Mouse (Mus musculus) kidney, embryonic 15.5 days (tissue): Measurements from ENCODE around the gene Nupr1. TPM values are rescaled to one million over a fixed set of nuclear protein-coding genes. Genes with fewer than 3 reads are reported as not detected.

Experiments
- ATAC-seq: fragments of 200-750 bp; cut with Nextera tagmentation; replicated peaks from 2 replicates; pipeline ENCODE4 v1.8.0; 2017; ENCODE audit warnings: moderate TSS enrichment; ENCODE audit not compliant: low FRiP score
- H3K27ac ChIP-seq: fragments of 300-500 bp; sonication (generic); 2 replicates; pipeline ENCODE4 v1.5.1; 2015; ENCODE audit warnings: mild to moderate bottlenecking, inconsistent platforms
- H3K27me3 ChIP-seq: fragments of 300-500 bp; sonication (generic); 2 replicates; pipeline ENCODE4 v1.6.1; 2015; ENCODE audit warnings: inconsistent platforms
- H3K36me3 ChIP-seq: fragments of 300-500 bp; sonication (generic); 2 replicates; pipeline ENCODE4 v1.6.1; 2015; ENCODE audit warnings: inconsistent platforms
- H3K4me1 ChIP-seq: fragments of 300-500 bp; sonication (generic); 2 replicates; pipeline ENCODE4 v1.6.1; 2015; ENCODE audit warnings: inconsistent platforms
- H3K4me2 ChIP-seq: fragments of 300-500 bp; sonication (generic); 2 replicates; pipeline ENCODE4 v1.6.1; 2015; ENCODE audit warnings: moderate library complexity, mild to moderate bottlenecking, inconsistent platforms
- H3K4me3 ChIP-seq: fragments of 300-500 bp; sonication (generic); replicated peaks from 2 replicates; pipeline ENCODE4 v1.5.1; 2015; ENCODE audit warnings: mild to moderate bottlenecking, inconsistent platforms
- H3K9ac ChIP-seq: fragments of 300-500 bp; sonication (generic); 2 replicates; pipeline ENCODE4 v1.6.1; 2015; ENCODE audit warnings: mild to moderate bottlenecking, inconsistent platforms
- H3K9me3 ChIP-seq: fragments of 300-500 bp; sonication (generic); replicated peaks from 2 replicates; pipeline ENCODE4 v1.6.1; 2016; ENCODE audit warnings: inconsistent platforms
- WGBS: fragments of 180-500 bp; shearing (Covaris S2); methylation state at CpG from one replicate; pipeline ENCODE4 v1.1.7; 2015; ENCODE audit warnings: mixed read lengths; 5-methylcytosine and 5-hydroxymethylcytosine counted together
- polyA plus RNA-seq: library from polyadenylated mRNA; unstranded; fragments of >200 nt; fragmentation: Nextera tagmentation; extraction: Ambion mirVana; gene quantifications from 2 replicates; pipeline ENCODE4 v1.2.1, GENCODE M21; 2015

Gene Nupr1
- polyA plus RNA-seq, 1 experiment from 2014 or later, result 9.7 TPM

- WGBS, result 6% methylated on average over 16 of the region's 16 CpGs
- Histone ChIP-seq H3K27ac (no peak overlapping the region), H3K36me3 (no peaks in the 10 kb centered on the region), H3K4me3 (0 out of 2 replicates have a peak overlapping the region, but pooled peaks have one; percentile 5), H3K4me2 (peak overlapping the region; percentile 49), H3K4me1 (peaks cover 15% of the 10 kb centered on the region), H3K9ac (peak overlapping the region; percentile 8; the same call in 1 of the 2 replicates), H3K27me3 (peaks cover 10% of the 10 kb centered on the region), H3K9me3 (no peaks in the 10 kb centered on the region)
- peak; percentile 49 for ATAC-seq
Measured at GRCm38 (mm10) chr7:126587779-126588178, 42.9 kb downstream of the Nupr1 start.

GRCm38 (mm10) chr7:126586839-126587238, 43.8 kb downstream of the Nupr1 start:
- H3K27ac ChIP-seq, result no peak overlapping the region
- ATAC-seq, result no peak
- 29% methylated on average over 8 of the region's 8 CpGs for WGBS
- H3K4me1 ChIP-seq, result peaks cover 21% of the 10 kb centered on the region
- no peak overlapping the region for H3K9ac ChIP-seq
- no peaks in the 10 kb centered on the region for H3K36me3 ChIP-seq
- H3K4me3 ChIP-seq, result no peak overlapping the region
- no peak overlapping the region for H3K4me2 ChIP-seq
- no peaks in the 10 kb centered on the region for H3K9me3 ChIP-seq
- peaks cover 10% of the 10 kb centered on the region for H3K27me3 ChIP-seq

GRCm38 (mm10) chr7:126585717-126586116, 44.9 kb downstream of the Nupr1 start, which contains the start of gene Cln3:
Cln3 (minus strand) TSS chr7:126585817.
- Histone ChIP-seq H3K4me2 (no peak within 1 kb of the TSS), H3K4me1 (peaks cover 23% of the 10 kb centered on the region), H3K4me3 (no peak within 1 kb of the TSS), H3K9ac (no peak within 1 kb of the TSS), H3K36me3 (no peaks in the 10 kb centered on the region), H3K9me3 (no peaks in the 10 kb centered on the region), H3K27ac (no peak within 1 kb of the TSS), H3K27me3 (peaks cover 10% of the 10 kb centered on the region)
- ATAC-seq, result no peak
- 75% methylated on average over 6 of the region's 6 CpGs for WGBS

GRCm38 (mm10) chr7:126584506-126584977, 46.1 kb downstream of the Nupr1 start, which contains the start of gene Apobr:
Apobr (plus strand) TSS chr7:126584942.
- no peak for ATAC-seq
- Histone ChIP-seq H3K36me3 (no peaks in the 10 kb centered on the region), H3K4me2 (peak within 1 kb of the TSS; percentile 89), H3K27ac (no peak within 1 kb of the TSS; the same call in 1 of the 2 replicates), H3K9ac (no peak within 1 kb of the TSS), H3K27me3 (peaks cover 10% of the 10 kb centered on the region), H3K4me3 (peak within 1 kb of the TSS; percentile 58; the same call in 1 of the 2 replicates), H3K4me1 (peaks cover 23% of the 10 kb centered on the region), H3K9me3 (no peaks in the 10 kb centered on the region)
- WGBS, result 73% methylated on average over 8 of the region's 8 CpGs

GRCm38 (mm10) chr7:126583761-126584160, 46.9 kb downstream of the Nupr1 start:
- Histone ChIP-seq H3K4me1 (peaks cover 23% of the 10 kb centered on the region), H3K4me3 (peak overlapping the region; percentile 58), H3K9me3 (no peaks in the 10 kb centered on the region), H3K4me2 (peak overlapping the region; percentile 89), H3K9ac (peak overlapping the region; percentile 52; the same call in 1 of the 2 replicates), H3K27ac (peak overlapping the region; percentile 90; the same call in 1 of the 2 replicates), H3K36me3 (0 out of 2 replicates have a peak, but pooled peaks cover 3% of the 10 kb centered on the region), H3K27me3 (peaks cover 10% of the 10 kb centered on the region)
- ATAC-seq, result no peak
- 54% methylated on average over 6 of the region's 6 CpGs for WGBS

GRCm38 (mm10) chr7:126583251-126583709, 47.4 kb downstream of the Nupr1 start:
- 2% methylated on average over 22 of the region's 22 CpGs for WGBS

GRCm38 (mm10) chr7:126582759-126583158, 47.9 kb downstream of the Nupr1 start:
- Histone ChIP-seq H3K9me3 (no peaks in the 10 kb centered on the region), H3K4me2 (peak overlapping the region; percentile 89), H3K9ac (peak overlapping the region; percentile 52), H3K36me3 (peaks cover 10% of the 10 kb centered on the region; the same call in 1 of the 2 replicates), H3K4me3 (peak overlapping the region; percentile 58), H3K27ac (peak overlapping the region; percentile 90; the same call in 1 of the 2 replicates), H3K4me1 (peaks cover 19% of the 10 kb centered on the region), H3K27me3 (peaks cover 8% of the 10 kb centered on the region)
- ATAC-seq, result peak; percentile 63
- WGBS, result under 1% methylated on average over 20 of the region's 20 CpGs

More at GRCm38 (mm10) chr7:126583251-126583709, 47.4 kb downstream of the Nupr1 start:
- Histone ChIP-seq H3K4me1 (peaks cover 23% of the 10 kb centered on the region), H3K27ac (peak overlapping the region; percentile 90), H3K9ac (peak overlapping the region; percentile 52), H3K27me3 (peaks cover 10% of the 10 kb centered on the region), H3K4me3 (peak overlapping the region; percentile 58), H3K9me3 (no peaks in the 10 kb centered on the region), H3K36me3 (peaks cover 7% of the 10 kb centered on the region; the same call in 1 of the 2 replicates), H3K4me2 (peak overlapping the region; percentile 89)
- ATAC-seq, result peak; percentile 74

- Histone ChIP-seq H3K4me2 (0 out of 2 replicates have a peak overlapping the region, but pooled peaks have one; percentile 6), H3K27ac (no peak overlapping the region), H3K9ac (0 out of 2 replicates have a peak overlapping the region, but pooled peaks have one; percentile 21), H3K27me3 (peaks cover 5% of the 10 kb centered on the region), H3K4me3 (no peak overlapping the region), H3K4me1 (peaks cover 8% of the 10 kb centered on the region; the same call in 1 of the 2 replicates), H3K36me3 (peaks cover 19% of the 10 kb centered on the region), H3K9me3 (no peaks in the 10 kb centered on the region)
- 82% methylated on average over 6 of the region's 6 CpGs for WGBS
- ATAC-seq, result no peak
Measured at GRCm38 (mm10) chr7:126581661-126582060, 49.0 kb downstream of the Nupr1 start.

- Histone ChIP-seq H3K4me2 (no peak overlapping the region), H3K36me3 (peaks cover 26% of the 10 kb centered on the region), H3K4me3 (no peak overlapping the region), H3K27me3 (no peaks in the 10 kb centered on the region), H3K9ac (no peak overlapping the region), H3K9me3 (no peaks in the 10 kb centered on the region), H3K4me1 (peaks cover 8% of the 10 kb centered on the region; the same call in 1 of the 2 replicates), H3K27ac (no peak overlapping the region)
- WGBS, result 64% methylated on average over 8 of the region's 8 CpGs
- no peak for ATAC-seq
Measured at GRCm38 (mm10) chr7:126579172-126579571, 51.5 kb downstream of the Nupr1 start.

GRCm38 (mm10) chr7:126576946-126577345, 53.7 kb downstream of the Nupr1 start:
- peaks cover 38% of the 10 kb centered on the region for H3K36me3 ChIP-seq
- H3K4me1 ChIP-seq, result peaks cover 2% of the 10 kb centered on the region; the same call in 1 of the 2 replicates
- no peaks in the 10 kb centered on the region for H3K9me3 ChIP-seq
- 61% methylated on average over 8 of the region's 8 CpGs for WGBS
- no peaks in the 10 kb centered on the region for H3K27me3 ChIP-seq
- no peak overlapping the region for H3K4me2 ChIP-seq
- H3K9ac ChIP-seq, result no peak overlapping the region
- no peak overlapping the region for H3K27ac ChIP-seq
- H3K4me3 ChIP-seq, result no peak overlapping the region
- no peak for ATAC-seq
